Mouse (Mus musculus): ENCODE data around the gene Pkhd1.

GRCm38 (mm10) chr1:20288696-20289095, 329.2 kb downstream of the Pkhd1 start:
- TF ChIP-seq CTCF (IDR thresholded peaks at IDR 0.05; ENCODE audit: low read depth) (no peak), EP300 (IDR thresholded peaks at IDR 0.05; ENCODE audit: low read depth) (no peak)
